Mouse (Mus musculus) retina, postnatal 7 days (tissue): ENCODE measurements at regions not wholly inside any gene's neighbourhood (a gene's known extent, or its start where the extent isn't known, plus 50 kb on each side); places are given as distances from the start of the nearest gene placed in this dataset.

Source experiments
- DNase-seq: peaks from one replicate; pipeline ENCODE4 v3.0.0-alpha.2; 2012; ENCODE audit warnings: low read depth, low spot score

GRCm38 (mm10) chr7:125254302-125254701, 190.2 kb upstream of the Kdm8 start:
- DNase-seq: no peak

- no peak for DNase-seq
Measured at GRCm38 (mm10) chr7:125259016-125259415, 185.5 kb upstream of the Kdm8 start.

GRCm38 (mm10) chr7:125262133-125262532, 182.3 kb upstream of the Kdm8 start:
- DNase-seq: no peak

GRCm38 (mm10) chr7:125262672-125263365, 181.7 kb upstream of the Kdm8 start:
- peak; percentile 9 for DNase-seq

- no peak for DNase-seq
Measured at GRCm38 (mm10) chr7:125263756-125264155, 180.7 kb upstream of the Kdm8 start.

GRCm38 (mm10) chr7:125270711-125271110, 173.8 kb upstream of the Kdm8 start:
- DNase-seq: no peak

GRCm38 (mm10) chr7:125271356-125271755, 173.1 kb upstream of the Kdm8 start:
- no peak for DNase-seq

- no peak for DNase-seq
Measured at GRCm38 (mm10) chr7:125281371-125281770, 163.1 kb upstream of the Kdm8 start.

GRCm38 (mm10) chr7:125295226-125295625, 149.2 kb upstream of the Kdm8 start:
- no peak for DNase-seq

GRCm38 (mm10) chr7:125308433-125308832, 136.0 kb upstream of the Kdm8 start:
- no peak for DNase-seq

- DNase-seq: no peak
Measured at GRCm38 (mm10) chr7:125310971-125311370, 133.5 kb upstream of the Kdm8 start.

GRCm38 (mm10) chr7:125313604-125314003, 130.9 kb upstream of the Kdm8 start:
- no peak for DNase-seq

GRCm38 (mm10) chr7:125334769-125335168, 109.7 kb upstream of the Kdm8 start:
- DNase-seq: no peak

- peak; percentile 33 for DNase-seq
Measured at GRCm38 (mm10) chr7:125335586-125336165, 108.8 kb upstream of the Kdm8 start.

- DNase-seq: no peak
Measured at GRCm38 (mm10) chr7:125336826-125337225, 107.7 kb upstream of the Kdm8 start.

GRCm38 (mm10) chr7:125338177-125338751, 106.2 kb upstream of the Kdm8 start:
- DNase-seq: no peak

GRCm38 (mm10) chr7:125340326-125340905, 104.1 kb upstream of the Kdm8 start:
- DNase-seq: no peak

- no peak for DNase-seq
Measured at GRCm38 (mm10) chr7:125349606-125350005, 94.9 kb upstream of the Kdm8 start.

GRCm38 (mm10) chr7:125354211-125354610, 90.3 kb upstream of the Kdm8 start:
- DNase-seq: no peak

- DNase-seq: no peak
Measured at GRCm38 (mm10) chr7:125354956-125355355, 89.5 kb upstream of the Kdm8 start.

GRCm38 (mm10) chr7:125358016-125358415, 86.5 kb upstream of the Kdm8 start:
- DNase-seq: no peak

- DNase-seq: no peak
Measured at GRCm38 (mm10) chr7:125383021-125383420, 61.5 kb upstream of the Kdm8 start.

GRCm38 (mm10) chr7:125384171-125384570, 60.3 kb upstream of the Kdm8 start:
- DNase-seq: no peak
